ENCODE assay signal across 8 mouse cellular contexts in the genomic region with DNA sequence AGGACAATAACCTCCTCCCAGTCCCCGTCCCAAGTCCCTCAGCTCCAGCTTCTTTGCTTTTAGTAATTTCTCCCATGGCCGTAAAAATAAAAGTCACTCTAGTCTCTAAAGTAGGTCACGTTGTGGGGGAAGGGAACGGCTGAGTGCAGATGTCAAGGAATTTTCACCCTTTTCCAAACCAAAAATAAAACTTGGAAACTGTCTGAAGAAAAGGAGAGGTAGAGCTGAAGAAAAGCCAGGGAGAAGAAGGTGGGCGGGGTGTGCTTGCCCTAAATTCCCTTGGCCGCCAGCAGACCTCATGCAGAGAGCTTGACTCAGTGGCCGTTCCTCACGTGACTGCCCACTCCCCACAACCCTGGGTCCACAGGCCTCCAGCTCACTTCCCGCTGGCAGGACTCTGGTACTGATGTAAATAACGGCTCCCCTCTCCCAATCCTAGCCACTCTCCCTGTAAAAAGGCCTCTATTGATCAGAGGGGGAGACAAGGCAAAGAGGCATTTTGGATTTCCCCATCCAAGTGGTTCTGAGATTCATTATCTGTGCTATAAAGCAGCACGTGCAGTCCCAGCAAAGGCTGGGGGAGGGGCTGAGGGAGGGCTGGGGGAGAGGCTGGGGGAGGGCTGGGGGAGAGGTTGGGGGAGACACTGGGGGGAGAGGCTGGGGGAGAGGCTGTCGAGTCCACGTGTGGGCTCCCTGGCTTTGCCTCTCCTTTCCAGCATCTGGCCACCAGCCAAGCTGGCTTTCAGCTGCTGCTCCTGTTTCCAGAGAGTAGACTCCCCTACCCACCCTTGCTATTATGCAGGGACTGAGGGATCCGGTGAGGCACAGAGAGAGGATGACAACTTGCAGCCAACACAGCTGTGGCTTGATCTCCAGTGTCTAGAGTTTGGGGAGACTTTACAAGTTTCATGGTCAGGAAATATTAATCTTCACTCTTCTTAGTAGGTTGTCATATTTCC. TPM values are rescaled to one million over a fixed set of nuclear protein-coding genes. Genes with fewer than 3 reads are reported as not detected.
DNase-seq lines count a peak whose midpoint lies in the region; ATAC-seq and TF ChIP-seq lines count a peak whose summit lies in the region.

No protein-coding gene starts in this region.

- peak; percentile 47 to 67 for DNase-seq in adrenal gland, adult (ENCODE audit: inconsistent age in 2 of 2, low spot score in 1 of 2)
- DNase-seq in adrenal gland, adult 18-20 months (ENCODE audit: low spot score in 2 of 2) = no peak
- peak; percentile 70 for DNase-seq in 3134 (ENCODE audit: extremely low read depth, insufficient read length, low spot score)
- DNase-seq in forebrain, embryonic 11.5 days (ENCODE audit: low spot score) = peak; percentile 75
- no peak for DNase-seq in hindbrain, embryonic 11.5 days (ENCODE audit: low spot score)
- DNase-seq in left cerebral cortex, postnatal 4 days = peak; percentile 90

- no peak overlapping the region for H3K4me3 ChIP-seq in forebrain, embryonic 11.5 days (ENCODE audit: low read depth, low read length)
- H3K4me3 ChIP-seq in hindbrain, embryonic 11.5 days (ENCODE audit: low read depth, low read length) = no peak overlapping the region
- no peak overlapping the region for H3K4me3 ChIP-seq in olfactory bulb, adult 2 months (ENCODE audit: insufficient read depth, low read depth, low read length)

- H3K27me3 ChIP-seq in forebrain, embryonic 11.5 days (ENCODE audit: control insufficient read depth, insufficient read depth, low read length) = no peaks in the 10 kb centered on the region
- no peaks in the 10 kb centered on the region for H3K27me3 ChIP-seq in hindbrain, embryonic 11.5 days (ENCODE audit: control insufficient read depth, insufficient read depth, low read length)

- 0 out of 2 replicates have a peak overlapping the region, but pooled peaks have one; percentile 9 for H3K9ac ChIP-seq in forebrain, embryonic 11.5 days (ENCODE audit: low read length)
- no peak overlapping the region for H3K9ac ChIP-seq in hindbrain, embryonic 11.5 days (ENCODE audit: low read depth, low read length)

- no peaks in the 10 kb centered on the region; the same call in 1 of the 2 replicates for H3K36me3 ChIP-seq in forebrain, embryonic 11.5 days (ENCODE audit: control insufficient read depth, insufficient read depth, low read length)
- H3K36me3 ChIP-seq in hindbrain, embryonic 11.5 days (ENCODE audit: control insufficient read depth, insufficient read depth, low read length) = no peaks in the 10 kb centered on the region

- no peak for TF ChIP-seq POLR2A in olfactory bulb, adult 2 months (IDR thresholded peaks at IDR 0.05; ENCODE audit: insufficient read depth, low read depth, low read length)

- ATAC-seq in forebrain, embryonic 11.5 days (replicated peaks; ENCODE audit: low FRiP score) = peak; percentile 79
- ATAC-seq in hindbrain, embryonic 11.5 days (ENCODE audit: low FRiP score) = peak; percentile 67
- no peak for ATAC-seq in activated CD4-positive, CD25-positive, alpha-beta regulatory T cell, adult 4 months

- peaks cover 16% of the 10 kb centered on the region; the same call in 1 of the 2 replicates for H3K4me1 ChIP-seq in forebrain, embryonic 11.5 days (replicated peaks; ENCODE audit: control insufficient read depth, insufficient read depth, low read length)
- peaks cover 5% of the 10 kb centered on the region for H3K4me1 ChIP-seq in hindbrain, embryonic 11.5 days (replicated peaks; ENCODE audit: control insufficient read depth, insufficient read depth, low read length)
- H3K4me1 ChIP-seq in olfactory bulb, adult 2 months (ENCODE audit: control insufficient read depth, insufficient read depth, low read length) = peaks cover 36% of the 10 kb centered on the region

- peak overlapping the region; percentile 25; the same call in 1 of the 2 replicates for H3K27ac ChIP-seq in forebrain, embryonic 11.5 days (ENCODE audit: low read depth, low read length)
- no peak overlapping the region for H3K27ac ChIP-seq in hindbrain, embryonic 11.5 days (ENCODE audit: low read depth, low read length)
- peak overlapping the region; percentile 95 for H3K27ac ChIP-seq in olfactory bulb, adult 2 months (ENCODE audit: insufficient read depth, low read depth, low read length)

- intact Hi-C loops in left cerebral cortex, postnatal 4 days (cut with DNase I) = no loop called here

- H3K9me3 ChIP-seq in forebrain, embryonic 11.5 days (ENCODE audit: control insufficient read depth, low read length) = no peaks in the 10 kb centered on the region
- H3K9me3 ChIP-seq in hindbrain, embryonic 11.5 days (ENCODE audit: control insufficient read depth, low read length) = no peaks in the 10 kb centered on the region

- TF ChIP-seq CTCF in olfactory bulb, adult 2 months (IDR thresholded peaks at IDR 0.05; ENCODE audit: insufficient read depth, low read depth, low read length) = no peak

- 23% methylated on average over 14 of the region's 14 CpGs for WGBS in forebrain, embryonic 11.5 days
- WGBS in hindbrain, embryonic 11.5 days = 25% methylated on average over 14 of the region's 14 CpGs
- WGBS in olfactory bulb, adult 2 months = 8% methylated on average over 14 of the region's 14 CpGs

- H3K4me2 ChIP-seq in forebrain, embryonic 11.5 days (ENCODE audit: low read depth, low read length, severe bottlenecking) = no peak overlapping the region
- no peak overlapping the region for H3K4me2 ChIP-seq in hindbrain, embryonic 11.5 days (replicated peaks; ENCODE audit: low read depth, low read length)

RNA-seq across cellular contexts. Expression of a gene that starts 7.3 kb away (rescaled TPM):
- 10 to 100 TPM in 1 of 2 experiments, 1 to 10 TPM in 1; 9.4 to 15.5 TPM for total RNA-seq in adrenal gland, adult 18-20 months (2021)
- 19.4 and 28.0 TPM in 2 replicates for polyA plus RNA-seq in forebrain, embryonic 11.5 days (2014; fragmentation: Nextera tagmentation; extraction: Ambion mirVana)
- 12.7 and 17.1 TPM in 2 replicates for polyA plus RNA-seq in hindbrain, embryonic 11.5 days (2014; fragmentation: Nextera tagmentation; extraction: Ambion mirVana)
- total RNA-seq in left cerebral cortex, postnatal 4 days (2021) = 10 to 100 TPM; 12.0 TPM
- not detected in 2 replicates for polyA plus RNA-seq in olfactory bulb, adult 2 months (2012; ENCODE audit: insufficient read depth, insufficient read length, low replicate concordance, missing spikeins)
- 1 to 10 TPM; 5.0 to 7.9 TPM for polyA plus RNA-seq in activated CD4-positive, CD25-positive, alpha-beta regulatory T cell, adult 4 months (2017; shearing (Covaris generic))

RNA-seq across cellular contexts. Expression of a gene that starts 54.5 kb away (rescaled TPM):
- 10 to 100 TPM; 24.9 to 32.1 TPM for total RNA-seq in adrenal gland, adult 18-20 months (2021)
- polyA plus RNA-seq in forebrain, embryonic 11.5 days (2014; fragmentation: Nextera tagmentation; extraction: Ambion mirVana) = 0.55 and 0.96 TPM in 2 replicates
- 1.2 and 1.9 TPM in 2 replicates for polyA plus RNA-seq in hindbrain, embryonic 11.5 days (2014; fragmentation: Nextera tagmentation; extraction: Ambion mirVana)
- total RNA-seq in left cerebral cortex, postnatal 4 days (2021) = 1 to 10 TPM; 1.5 to 1.8 TPM
- not detected in 2 replicates for polyA plus RNA-seq in olfactory bulb, adult 2 months (2012; ENCODE audit: insufficient read depth, insufficient read length, low replicate concordance, missing spikeins)
- polyA plus RNA-seq in activated CD4-positive, CD25-positive, alpha-beta regulatory T cell, adult 4 months (2017; shearing (Covaris generic)) = 10 to 100 TPM; 19.1 to 20.7 TPM

Comparison
In these comparisons a context has a peak if more than half of its experiments do, and no peak if none do; other contexts are left out.
1. DNase-seq: peak in adrenal gland, adult (2 of 2), 3134 (single experiment), forebrain, embryonic 11.5 days (single experiment) and left cerebral cortex, postnatal 4 days (single experiment); none in adrenal gland, adult 18-20 months (0 of 2) and hindbrain, embryonic 11.5 days (single experiment).